Mouse (Mus musculus) heart, adult 2 months (tissue): ENCODE results near the gene Socs7.

Experiments
- CTCF ChIP-seq: fragments of 200-600 bp; IDR thresholded peaks from 2 replicates; pipeline ENCODE4 v1.8.1; 2022; ENCODE audit warnings: antibody characterized with exemption, mild to moderate bottlenecking, moderate library complexity
- EP300 ChIP-seq: fragments of 200-500 bp; IDR thresholded peaks from 2 replicates; pipeline ENCODE4 v1.6.1; 2011; ENCODE audit warnings: low read depth, low read length, control low read depth; ENCODE audit not compliant: insufficient read depth
- POLR2A ChIP-seq: fragments of 200-500 bp; IDR thresholded peaks from 2 replicates; pipeline ENCODE4 v1.6.1; 2011; ENCODE audit warnings: mild to moderate bottlenecking, low read depth, low read length, control low read depth; ENCODE audit not compliant: insufficient read depth

- TF ChIP-seq POLR2A (no peak), CTCF (peak; percentile 50), EP300 (no peak)
Observed at GRCm38 (mm10) chr11:97314110-97314509, 48.2 kb upstream of the Socs7 start.
